Mouse (Mus musculus): ENCODE measurements around the gene Gpr33. TPM values are rescaled to one million over a fixed set of nuclear protein-coding genes. Genes with fewer than 3 reads are reported as not detected.

Gene Gpr33
- 0.15 TPM in 1 of 2 replicates, not detected in the other for polyA plus RNA-seq (2014; fragmentation: Nextera tagmentation; extraction: Ambion mirVana)

DNA sequence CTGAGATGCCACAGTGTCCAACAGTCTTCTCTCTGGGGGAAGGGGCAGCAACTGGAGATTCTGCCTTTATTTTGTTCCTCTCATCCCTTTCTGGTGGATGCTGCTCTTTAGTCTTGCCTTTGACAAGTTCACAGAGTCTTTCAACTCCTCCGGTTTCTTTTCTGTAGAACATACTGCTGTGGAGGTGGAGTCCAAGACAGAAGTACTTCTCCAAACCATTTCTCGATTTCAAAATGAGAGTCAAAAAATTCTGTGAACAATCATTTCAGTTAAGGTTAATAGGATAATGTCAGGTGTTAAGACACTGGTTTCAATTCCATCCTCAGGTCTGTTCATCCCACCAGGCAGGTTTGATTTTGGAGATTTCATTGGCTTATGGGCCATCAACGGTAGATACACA is at the start of gene Gpr33:
Gpr33 (minus strand) TSS at position 101 of the 400 bp plus-strand sequence.
- no peaks in the 10 kb centered on the region for H3K36me3 ChIP-seq (ENCODE audit: control insufficient read depth, insufficient read depth, low read length)
- H3K9ac ChIP-seq (ENCODE audit: low read length): no peak within 1 kb of the TSS
- no peak within 1 kb of the TSS for H3K4me3 ChIP-seq (ENCODE audit: control insufficient read depth in 1 of 2, insufficient read depth in 1 of 2, low read depth in 1 of 2, low read length in 2 of 2)
- H3K4me1 ChIP-seq (ENCODE audit: control insufficient read depth in 2 of 2, insufficient read depth in 2 of 2, low read length in 2 of 2): no peaks in the 10 kb centered on the region
- WGBS: 92% methylated on average over 3 of the region's 3 CpGs
- no peaks in the 10 kb centered on the region for H3K27me3 ChIP-seq (ENCODE audit: control insufficient read depth, insufficient read depth, low read length)
- H3K4me2 ChIP-seq (ENCODE audit: low read length): no peak within 1 kb of the TSS
- no peaks in the 10 kb centered on the region for H3K9me3 ChIP-seq (ENCODE audit: control insufficient read depth, low read length)
- H3K27ac ChIP-seq (replicated peaks in 1 of 2; ENCODE audit: control insufficient read depth in 1 of 2, insufficient read depth in 1 of 2, low read depth in 2 of 2, low read length in 2 of 2): no peak within 1 kb of the TSS
- no peak for ATAC-seq (ENCODE audit: insufficient number of reproducible peaks, insufficient read depth, low FRiP score, low read depth)

DNA sequence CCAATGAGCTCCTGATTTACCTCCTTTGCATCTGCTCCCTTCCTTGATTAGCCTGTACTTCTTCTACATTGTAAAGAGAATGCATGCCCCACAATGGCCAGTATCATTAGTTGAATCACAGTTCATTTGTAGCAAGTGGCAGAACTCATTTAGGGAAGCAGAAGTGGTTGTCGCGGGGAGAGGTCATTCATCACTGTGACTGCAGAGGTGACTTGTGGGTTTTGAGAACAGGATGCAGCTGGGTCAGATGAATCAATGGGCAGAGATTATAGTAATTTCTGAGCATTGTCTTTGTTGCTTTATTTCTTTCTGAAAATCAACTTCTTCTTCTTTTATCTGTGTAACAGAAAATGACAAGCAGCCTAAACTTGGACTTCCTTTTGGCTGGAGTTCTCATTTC is 21.5 kb upstream of the Gpr33 start:
- no peaks in the 10 kb centered on the region for H3K27me3 ChIP-seq (ENCODE audit: control insufficient read depth, insufficient read depth, low read length)
- 79% methylated on average over 2 of the region's 2 CpGs for WGBS
- no peak for ATAC-seq (ENCODE audit: insufficient number of reproducible peaks, insufficient read depth, low FRiP score, low read depth)
- H3K4me1 ChIP-seq (ENCODE audit: control insufficient read depth in 2 of 2, insufficient read depth in 2 of 2, low read length in 2 of 2): no peaks in the 10 kb centered on the region
- no peaks in the 10 kb centered on the region for H3K36me3 ChIP-seq (ENCODE audit: control insufficient read depth, insufficient read depth, low read length)
- H3K4me3 ChIP-seq (ENCODE audit: control insufficient read depth in 1 of 2, insufficient read depth in 1 of 2, low read depth in 1 of 2, low read length in 2 of 2): no peak overlapping the region
- H3K4me2 ChIP-seq (ENCODE audit: low read length): no peak overlapping the region
- H3K27ac ChIP-seq (replicated peaks in 1 of 2; ENCODE audit: control insufficient read depth in 1 of 2, insufficient read depth in 1 of 2, low read depth in 2 of 2, low read length in 2 of 2): no peak overlapping the region
- H3K9me3 ChIP-seq (ENCODE audit: control insufficient read depth, low read length): no peaks in the 10 kb centered on the region
- H3K9ac ChIP-seq (ENCODE audit: low read length): no peak overlapping the region

DNA sequence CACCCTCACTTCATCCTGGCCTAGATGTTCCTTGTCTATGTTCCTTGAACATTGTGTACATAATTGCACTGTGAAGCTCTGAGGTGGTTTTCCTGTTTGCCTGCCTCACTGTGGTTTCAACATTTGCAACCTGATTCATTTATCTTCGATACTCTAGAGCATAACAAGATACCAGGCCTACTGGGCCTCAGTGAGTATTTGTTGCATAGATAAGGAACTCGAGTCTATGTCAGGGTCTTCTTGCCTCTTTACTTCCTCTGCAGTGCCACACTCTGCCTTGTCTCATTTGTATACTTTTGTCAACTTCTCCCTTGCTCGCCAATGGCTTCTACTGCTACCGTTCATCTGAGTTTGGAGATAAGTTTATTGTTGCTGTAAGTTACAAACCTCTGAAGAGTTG is 18.5 kb upstream of the Gpr33 start:
- no peak for ATAC-seq (ENCODE audit: insufficient number of reproducible peaks, insufficient read depth, low FRiP score, low read depth)
- Histone ChIP-seq H3K4me1 (ENCODE audit: control insufficient read depth in 2 of 2, insufficient read depth in 2 of 2, low read length in 2 of 2) (no peaks in the 10 kb centered on the region), H3K4me2 (ENCODE audit: low read length) (no peak overlapping the region), H3K36me3 (ENCODE audit: control insufficient read depth, insufficient read depth, low read length) (no peaks in the 10 kb centered on the region), H3K9me3 (ENCODE audit: control insufficient read depth, low read length) (no peaks in the 10 kb centered on the region), H3K9ac (ENCODE audit: low read length) (no peak overlapping the region), H3K4me3 (ENCODE audit: control insufficient read depth in 1 of 2, insufficient read depth in 1 of 2, low read depth in 1 of 2, low read length in 2 of 2) (no peak overlapping the region), H3K27me3 (ENCODE audit: control insufficient read depth, insufficient read depth, low read length) (no peaks in the 10 kb centered on the region), H3K27ac (replicated peaks in 1 of 2; ENCODE audit: control insufficient read depth in 1 of 2, insufficient read depth in 1 of 2, low read depth in 2 of 2, low read length in 2 of 2) (no peak overlapping the region)
- 50% methylated on average over 4 of the region's 4 CpGs for WGBS

DNA sequence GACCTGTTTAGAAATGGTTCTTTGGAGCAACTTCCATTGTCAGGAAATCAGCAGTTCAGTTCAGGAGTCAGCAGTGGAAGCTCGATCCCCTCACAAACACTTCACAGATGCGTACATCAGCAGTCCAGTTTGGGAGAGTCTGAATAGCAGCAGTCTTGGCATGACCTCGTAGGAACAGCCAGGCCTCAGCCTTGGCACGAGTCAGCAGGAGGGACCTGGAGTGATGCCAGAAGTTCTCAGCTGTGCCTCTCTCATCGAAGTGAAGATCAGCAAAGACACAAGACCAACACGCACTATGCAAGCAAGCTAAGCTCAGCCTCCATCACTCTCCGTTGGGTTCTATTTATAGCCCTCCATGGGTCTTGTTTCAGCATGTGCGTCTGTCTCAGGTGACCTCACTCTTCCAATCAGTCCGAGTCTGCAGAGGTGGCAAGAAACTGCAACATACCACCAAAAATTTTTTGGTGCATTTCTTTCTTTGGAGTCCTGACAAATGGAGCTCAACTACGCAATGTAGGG is 15.0 kb upstream of the Gpr33 start:
- WGBS: 34% methylated on average over 10 of the region's 10 CpGs
- H3K27ac ChIP-seq (replicated peaks in 1 of 2; ENCODE audit: control insufficient read depth in 1 of 2, insufficient read depth in 1 of 2, low read depth in 2 of 2, low read length in 2 of 2): 0 out of 4 replicates have a peak overlapping the region, but pooled peaks of 1 of the 2 experiments have one; percentile 19
- H3K9ac ChIP-seq (ENCODE audit: low read length): no peak overlapping the region
- H3K4me1 ChIP-seq (ENCODE audit: control insufficient read depth in 2 of 2, insufficient read depth in 2 of 2, low read length in 2 of 2): no peaks in the 10 kb centered on the region
- no peak overlapping the region for H3K4me2 ChIP-seq (ENCODE audit: low read length)
- 0 out of 2 replicates have a peak, but pooled peaks have one; percentile 39 for ATAC-seq (ENCODE audit: insufficient number of reproducible peaks, insufficient read depth, low FRiP score, low read depth)
- H3K27me3 ChIP-seq (ENCODE audit: control insufficient read depth, insufficient read depth, low read length): no peaks in the 10 kb centered on the region
- no peak overlapping the region for H3K4me3 ChIP-seq (ENCODE audit: control insufficient read depth in 1 of 2, insufficient read depth in 1 of 2, low read depth in 1 of 2, low read length in 2 of 2)
- H3K9me3 ChIP-seq (ENCODE audit: control insufficient read depth, low read length): no peaks in the 10 kb centered on the region
- no peaks in the 10 kb centered on the region for H3K36me3 ChIP-seq (ENCODE audit: control insufficient read depth, insufficient read depth, low read length)

DNA sequence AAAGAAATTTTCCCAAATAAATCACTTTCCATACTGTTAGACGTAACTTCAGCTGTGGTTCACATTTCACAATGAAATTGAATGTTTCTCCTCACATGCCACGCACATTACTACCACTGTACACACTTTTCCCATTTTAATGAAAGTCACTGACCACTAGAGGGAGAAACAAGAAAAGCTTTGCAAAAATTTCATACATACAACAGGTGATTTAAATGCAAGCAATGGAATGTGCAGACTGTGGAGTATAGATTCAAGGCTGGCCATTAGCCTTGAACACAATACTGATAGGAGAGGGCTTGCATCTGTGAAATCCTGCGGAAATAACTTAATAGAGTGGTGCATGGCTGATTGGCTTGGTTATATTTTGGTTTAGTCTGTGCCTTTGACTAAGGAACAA is 10.5 kb upstream of the Gpr33 start:
- Histone ChIP-seq H3K9ac (ENCODE audit: low read length) (no peak overlapping the region), H3K4me3 (ENCODE audit: control insufficient read depth in 1 of 2, insufficient read depth in 1 of 2, low read depth in 1 of 2, low read length in 2 of 2) (no peak overlapping the region), H3K9me3 (ENCODE audit: control insufficient read depth, low read length) (no peaks in the 10 kb centered on the region), H3K4me1 (ENCODE audit: control insufficient read depth in 2 of 2, insufficient read depth in 2 of 2, low read length in 2 of 2) (no peaks in the 10 kb centered on the region), H3K27ac (replicated peaks in 1 of 2; ENCODE audit: control insufficient read depth in 1 of 2, insufficient read depth in 1 of 2, low read depth in 2 of 2, low read length in 2 of 2) (no peak overlapping the region), H3K4me2 (ENCODE audit: low read length) (no peak overlapping the region), H3K36me3 (ENCODE audit: control insufficient read depth, insufficient read depth, low read length) (no peaks in the 10 kb centered on the region), H3K27me3 (ENCODE audit: control insufficient read depth, insufficient read depth, low read length) (no peaks in the 10 kb centered on the region)
- no peak for ATAC-seq (ENCODE audit: insufficient number of reproducible peaks, insufficient read depth, low FRiP score, low read depth)
- WGBS: 65% methylated on average over 3 of the region's 3 CpGs

DNA sequence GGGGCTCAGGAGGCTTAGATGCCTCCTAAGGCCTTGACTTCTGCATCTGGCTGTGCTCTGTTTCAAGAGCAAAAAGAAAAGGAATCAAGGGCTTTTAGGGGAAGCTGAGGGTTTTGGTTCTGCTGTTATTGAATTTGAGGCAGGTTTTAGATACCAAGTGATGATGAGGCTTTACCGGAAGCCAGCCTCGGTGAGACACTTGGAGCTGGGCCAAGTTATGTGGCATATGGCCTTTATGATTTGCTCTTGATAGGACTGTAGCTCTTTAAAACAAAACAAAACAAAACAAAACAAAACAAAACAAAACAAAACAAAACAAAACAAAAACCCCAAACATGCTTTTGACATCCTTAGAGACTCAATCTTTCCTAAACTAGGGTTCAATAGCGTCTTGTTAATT is 7.1 kb upstream of the Gpr33 start:
- no peaks in the 10 kb centered on the region for H3K4me1 ChIP-seq (ENCODE audit: control insufficient read depth in 2 of 2, insufficient read depth in 2 of 2, low read length in 2 of 2)
- no peak for ATAC-seq (ENCODE audit: insufficient number of reproducible peaks, insufficient read depth, low FRiP score, low read depth)
- no peak overlapping the region for H3K4me2 ChIP-seq (ENCODE audit: low read length)
- H3K9me3 ChIP-seq (ENCODE audit: control insufficient read depth, low read length): no peaks in the 10 kb centered on the region
- WGBS: 86% methylated on average over 3 of the region's 3 CpGs
- no peak overlapping the region for H3K9ac ChIP-seq (ENCODE audit: low read length)
- H3K27me3 ChIP-seq (ENCODE audit: control insufficient read depth, insufficient read depth, low read length): no peaks in the 10 kb centered on the region
- H3K36me3 ChIP-seq (ENCODE audit: control insufficient read depth, insufficient read depth, low read length): no peaks in the 10 kb centered on the region
- H3K4me3 ChIP-seq (ENCODE audit: control insufficient read depth in 1 of 2, insufficient read depth in 1 of 2, low read depth in 1 of 2, low read length in 2 of 2): no peak overlapping the region
- no peak overlapping the region for H3K27ac ChIP-seq (replicated peaks in 1 of 2; ENCODE audit: control insufficient read depth in 1 of 2, insufficient read depth in 1 of 2, low read depth in 2 of 2, low read length in 2 of 2)

DNA sequence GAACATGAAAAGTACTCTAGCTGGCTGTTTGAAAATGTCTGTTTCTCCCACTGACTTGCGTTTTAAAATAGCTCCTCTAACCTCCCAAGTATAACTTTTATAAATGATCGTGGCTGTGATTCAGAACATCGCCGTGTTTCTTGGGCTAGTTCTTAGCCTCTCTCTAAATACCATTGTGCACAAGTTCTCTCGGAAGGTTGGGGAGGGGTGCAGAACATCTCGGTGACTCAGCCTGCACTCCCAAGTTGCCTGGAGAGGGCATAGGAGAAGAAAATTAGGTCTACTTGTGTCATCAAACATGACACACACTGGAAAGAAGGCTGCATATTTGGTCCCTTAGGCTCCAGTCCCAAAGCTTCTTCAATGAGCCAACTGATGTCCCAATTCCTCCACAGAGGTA is 4.4 kb upstream of the Gpr33 start:
- no peaks in the 10 kb centered on the region for H3K4me1 ChIP-seq (ENCODE audit: control insufficient read depth in 2 of 2, insufficient read depth in 2 of 2, low read length in 2 of 2)
- no peak for ATAC-seq (ENCODE audit: insufficient number of reproducible peaks, insufficient read depth, low FRiP score, low read depth)
- no peak overlapping the region for H3K27ac ChIP-seq (replicated peaks in 1 of 2; ENCODE audit: control insufficient read depth in 1 of 2, insufficient read depth in 1 of 2, low read depth in 2 of 2, low read length in 2 of 2)

DNA sequence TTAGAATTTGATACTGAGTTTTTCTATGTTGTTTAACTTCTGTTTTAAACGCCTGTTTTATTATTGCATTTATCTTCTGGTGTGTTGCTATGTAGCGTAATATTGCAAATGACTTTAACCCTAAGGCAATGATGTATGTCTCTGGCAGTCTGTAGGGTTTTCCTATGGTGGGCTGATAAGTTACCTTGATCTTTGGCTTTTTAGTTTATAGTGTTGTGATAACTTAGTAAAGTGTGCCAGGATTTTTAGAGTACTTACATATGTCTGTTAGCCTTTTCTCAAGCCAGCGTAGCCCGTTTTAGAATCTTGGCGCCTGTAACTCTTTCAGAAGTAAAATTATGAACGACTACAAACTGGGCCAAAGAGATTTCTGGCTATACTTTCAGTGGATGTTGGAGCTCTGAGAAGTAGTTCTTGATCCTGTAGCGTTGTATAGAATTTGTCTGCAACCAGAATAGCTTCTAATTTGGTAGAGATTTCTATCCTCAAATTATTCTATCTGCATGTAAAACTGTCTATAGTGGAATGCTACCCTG is 13.3 kb downstream of the Gpr33 start:
- Histone ChIP-seq H3K4me2 (ENCODE audit: low read length) (no peak overlapping the region), H3K36me3 (ENCODE audit: control insufficient read depth, insufficient read depth, low read length) (no peaks in the 10 kb centered on the region), H3K27ac (replicated peaks in 1 of 2; ENCODE audit: control insufficient read depth in 1 of 2, insufficient read depth in 1 of 2, low read depth in 2 of 2, low read length in 2 of 2) (no peak overlapping the region), H3K4me3 (ENCODE audit: control insufficient read depth in 1 of 2, insufficient read depth in 1 of 2, low read depth in 1 of 2, low read length in 2 of 2) (no peak overlapping the region), H3K9ac (ENCODE audit: low read length) (no peak overlapping the region), H3K27me3 (ENCODE audit: control insufficient read depth, insufficient read depth, low read length) (no peaks in the 10 kb centered on the region), H3K4me1 (ENCODE audit: control insufficient read depth in 2 of 2, insufficient read depth in 2 of 2, low read length in 2 of 2) (no peaks in the 10 kb centered on the region), H3K9me3 (ENCODE audit: control insufficient read depth, low read length) (no peaks in the 10 kb centered on the region)
- no peak for ATAC-seq (ENCODE audit: insufficient number of reproducible peaks, insufficient read depth, low FRiP score, low read depth)
- 77% methylated on average over 7 of the region's 7 CpGs for WGBS

More for the DNA sequence above, 4.4 kb upstream of the Gpr33 start:
- no peak overlapping the region for H3K4me2 ChIP-seq (ENCODE audit: low read length)
- H3K4me3 ChIP-seq (ENCODE audit: control insufficient read depth in 1 of 2, insufficient read depth in 1 of 2, low read depth in 1 of 2, low read length in 2 of 2): no peak overlapping the region
- no peaks in the 10 kb centered on the region for H3K36me3 ChIP-seq (ENCODE audit: control insufficient read depth, insufficient read depth, low read length)
- no peaks in the 10 kb centered on the region for H3K9me3 ChIP-seq (ENCODE audit: control insufficient read depth, low read length)
- H3K27me3 ChIP-seq (ENCODE audit: control insufficient read depth, insufficient read depth, low read length): no peaks in the 10 kb centered on the region
- WGBS: 83% methylated on average over 6 of the region's 6 CpGs
- H3K9ac ChIP-seq (ENCODE audit: low read length): no peak overlapping the region

Measured in heart, embryonic 14.5 days (tissue).